Mouse (Mus musculus): ENCODE data around the gene Zbtb45. TPM values are rescaled to one million over a fixed set of nuclear protein-coding genes. Genes with fewer than 3 reads are reported as not detected.

The Zbtb45 gene
- polyA plus RNA-seq, 1 experiment: 8.2 TPM

DNA sequence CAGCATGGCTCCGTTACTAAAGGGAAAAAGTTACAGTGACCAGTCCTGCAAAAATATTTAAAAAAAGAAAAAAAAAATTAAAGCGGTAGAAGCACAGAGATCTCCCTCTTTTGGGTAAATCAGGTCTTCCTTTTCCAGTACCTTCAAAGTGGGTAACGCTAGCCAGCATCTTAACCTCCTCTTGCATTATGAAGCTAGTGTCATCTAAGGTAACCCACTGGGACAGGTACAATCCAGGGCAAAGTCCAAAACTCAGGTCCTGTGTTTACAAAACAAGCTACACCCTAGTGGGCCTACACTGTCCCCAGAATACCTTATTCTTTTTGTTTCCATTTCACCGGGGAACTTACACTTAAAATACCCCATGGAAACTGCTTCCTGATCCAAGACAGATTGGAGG lies 3.8 kb upstream of the Zbtb45 start:
- Histone ChIP-seq H3K27me3 (ENCODE audit: control insufficient read depth, insufficient read depth, insufficient read length) (no peaks in the 10 kb centered on the region), H3ac (ENCODE audit: control insufficient read depth, insufficient read length) (no peak overlapping the region), H3K4me3 (no peak overlapping the region), H3K36me3 (ENCODE audit: control insufficient read depth, insufficient read depth) (no peaks in the 10 kb centered on the region), H3K79me2 (ENCODE audit: control insufficient read depth, insufficient read depth) (peaks cover 7% of the 10 kb centered on the region), H3K4me2 (ENCODE audit: low read depth) (no peak overlapping the region)
- no peak for TF ChIP-seq MYOG (IDR thresholded peaks at IDR 0.05; ENCODE audit: control insufficient read depth in 1 of 3, insufficient read depth in 1 of 3, insufficient read length in 2 of 3, low read depth in 2 of 3)
- TF ChIP-seq TCF3 (IDR thresholded peaks at IDR 0.05; ENCODE audit: insufficient read length, low read depth): no peak
- TF ChIP-seq MYOD1 (IDR thresholded peaks at IDR 0.05; ENCODE audit: control insufficient read depth in 1 of 3, insufficient read length in 2 of 3, low read depth in 2 of 3): no peak
- TF ChIP-seq REST (IDR thresholded peaks at IDR 0.05; ENCODE audit: insufficient read depth, insufficient read length): no peak
- no peak for TF ChIP-seq SRF (IDR thresholded peaks at IDR 0.05; ENCODE audit: control insufficient read depth, insufficient read length, low read depth)
- no peak for TF ChIP-seq USF1 (IDR thresholded peaks at IDR 0.05; ENCODE audit: low read depth)
- TF ChIP-seq CEBPB (IDR thresholded peaks at IDR 0.05; ENCODE audit: insufficient read depth, poor library complexity, severe bottlenecking): no peak
- TF ChIP-seq POLR2AphosphoS2 (IDR thresholded peaks at IDR 0.05; ENCODE audit: insufficient read length, low read depth): no peak
- no peak for TF ChIP-seq E2F4 (IDR thresholded peaks at IDR 0.05; ENCODE audit: insufficient read depth)
- TF ChIP-seq MAX (IDR thresholded peaks at IDR 0.05; ENCODE audit: low read depth): no peak
- no peak for TF ChIP-seq TCF12 (IDR thresholded peaks at IDR 0.05; ENCODE audit: insufficient read depth, poor library complexity, severe bottlenecking)
- TF ChIP-seq POLR2A (IDR thresholded peaks at IDR 0.05; ENCODE audit: insufficient read length, low read depth): no peak

DNA sequence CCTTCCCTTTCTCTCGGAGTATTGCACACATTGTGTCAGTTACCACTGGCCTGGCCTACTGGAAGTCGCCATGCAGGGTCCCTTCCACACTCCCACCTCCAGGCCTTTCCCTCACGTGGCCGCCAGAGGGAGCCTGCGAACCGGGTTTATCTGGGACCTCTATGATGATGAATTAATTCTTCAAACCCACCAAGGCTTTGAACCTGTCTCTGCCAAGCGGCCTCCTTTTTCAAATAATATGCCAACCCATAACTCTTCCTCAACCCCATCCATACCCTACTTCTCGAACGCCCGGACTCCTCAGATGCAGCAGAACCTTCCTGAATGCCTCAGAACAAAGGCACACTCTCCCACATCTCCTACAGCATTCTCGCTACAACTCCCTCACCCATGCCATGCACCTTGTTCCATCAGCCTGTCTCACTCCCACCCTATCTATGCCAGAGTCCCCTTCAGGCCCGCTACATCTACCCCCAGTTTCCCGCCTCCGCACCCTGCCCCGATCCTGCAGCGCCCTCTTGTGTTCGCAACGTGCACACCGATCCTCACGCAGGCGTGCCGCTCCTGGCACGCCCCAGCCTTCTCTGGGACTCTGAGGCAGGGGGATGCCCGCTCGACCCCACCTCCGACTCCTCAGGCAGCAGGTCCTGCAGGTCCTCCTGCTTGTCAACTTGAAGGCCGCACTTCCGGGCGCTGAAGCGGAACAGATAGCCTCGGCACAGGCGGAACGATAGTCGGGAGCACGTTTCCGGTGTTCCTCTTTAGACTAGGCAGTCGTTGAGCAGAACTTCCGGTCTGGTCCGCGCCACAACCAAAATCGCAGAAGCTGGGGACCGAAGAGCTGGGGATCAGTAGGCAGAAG lies 460 bp downstream of the Zbtb45 start:
- H3K4me2 ChIP-seq (ENCODE audit: low read depth): peak overlapping the region; percentile 85
- TF ChIP-seq TCF3 (IDR thresholded peaks at IDR 0.05; ENCODE audit: insufficient read length, low read depth) (no peak), E2F4 (IDR thresholded peaks at IDR 0.05; ENCODE audit: insufficient read depth) (peak; percentile 58), CEBPB (IDR thresholded peaks at IDR 0.05; ENCODE audit: insufficient read depth, poor library complexity, severe bottlenecking) (no peak), POLR2AphosphoS2 (IDR thresholded peaks at IDR 0.05; ENCODE audit: insufficient read length, low read depth) (peak; percentile 34), USF1 (IDR thresholded peaks at IDR 0.05; ENCODE audit: low read depth) (peak; percentile 9), MAX (IDR thresholded peaks at IDR 0.05; ENCODE audit: low read depth) (no peak)
- peak overlapping the region; percentile 91 for H3K4me3 ChIP-seq
- peaks cover 14% of the 10 kb centered on the region for H3K79me2 ChIP-seq (ENCODE audit: control insufficient read depth, insufficient read depth)
- peak overlapping the region; percentile 48 for H3ac ChIP-seq (ENCODE audit: control insufficient read depth, insufficient read length)
- no peaks in the 10 kb centered on the region for H3K27me3 ChIP-seq (ENCODE audit: control insufficient read depth, insufficient read depth, insufficient read length)
- H3K36me3 ChIP-seq (ENCODE audit: control insufficient read depth, insufficient read depth): no peaks in the 10 kb centered on the region

DNA sequence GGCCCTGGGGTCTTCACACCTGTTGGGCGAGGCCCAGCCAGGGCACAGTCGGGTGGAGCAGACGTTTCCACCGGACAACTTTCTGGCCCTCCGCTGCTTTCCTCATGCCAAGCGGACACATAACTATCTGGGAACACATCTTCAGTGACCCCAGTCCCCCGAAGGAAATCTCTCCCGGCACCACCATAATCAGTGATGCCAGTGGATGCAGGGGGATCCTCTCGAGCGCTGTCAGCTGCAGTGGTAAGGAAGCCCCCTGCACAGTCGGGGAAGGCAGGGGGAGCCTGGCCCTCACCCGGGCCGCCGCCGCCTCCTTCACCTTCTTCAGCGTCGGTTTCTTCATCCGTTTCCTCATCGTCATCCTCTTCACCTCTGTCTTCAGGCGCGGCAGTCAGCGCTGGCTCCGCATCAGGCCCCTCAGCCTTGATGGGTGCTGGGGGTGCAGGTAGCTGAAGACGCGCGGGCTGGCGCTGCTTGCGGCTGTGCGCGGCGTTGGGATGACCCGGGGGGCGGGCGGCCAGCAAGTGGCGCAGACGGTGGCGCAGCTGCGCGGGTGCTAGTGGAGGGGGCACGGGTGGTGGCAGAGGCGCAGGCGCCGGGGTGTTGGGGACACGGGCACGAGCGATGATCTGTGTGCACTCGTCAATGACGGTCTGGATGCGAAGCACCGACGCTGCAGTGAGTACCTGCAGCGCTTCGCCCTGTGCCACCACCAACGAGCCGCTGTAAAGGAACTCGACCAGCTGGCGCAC lies 2.3 kb downstream of the Zbtb45 start:
- H3K27me3 ChIP-seq (ENCODE audit: control insufficient read depth, insufficient read depth, insufficient read length): no peaks in the 10 kb centered on the region
- H3K4me2 ChIP-seq (ENCODE audit: low read depth): no peak overlapping the region
- peaks cover 14% of the 10 kb centered on the region for H3K79me2 ChIP-seq (ENCODE audit: control insufficient read depth, insufficient read depth)
- TF ChIP-seq POLR2AphosphoS2 (IDR thresholded peaks at IDR 0.05; ENCODE audit: insufficient read length, low read depth) (no peak), E2F4 (IDR thresholded peaks at IDR 0.05; ENCODE audit: insufficient read depth) (no peak), TCF12 (IDR thresholded peaks at IDR 0.05; ENCODE audit: insufficient read depth, poor library complexity, severe bottlenecking) (no peak), MYOD1 (IDR thresholded peaks at IDR 0.05; ENCODE audit: control insufficient read depth in 1 of 3, insufficient read length in 2 of 3, low read depth in 2 of 3) (no peak)
- H3ac ChIP-seq (ENCODE audit: control insufficient read depth, insufficient read length): no peak overlapping the region
- no peak overlapping the region for H3K4me3 ChIP-seq
- H3K36me3 ChIP-seq (ENCODE audit: control insufficient read depth, insufficient read depth): no peaks in the 10 kb centered on the region

DNA sequence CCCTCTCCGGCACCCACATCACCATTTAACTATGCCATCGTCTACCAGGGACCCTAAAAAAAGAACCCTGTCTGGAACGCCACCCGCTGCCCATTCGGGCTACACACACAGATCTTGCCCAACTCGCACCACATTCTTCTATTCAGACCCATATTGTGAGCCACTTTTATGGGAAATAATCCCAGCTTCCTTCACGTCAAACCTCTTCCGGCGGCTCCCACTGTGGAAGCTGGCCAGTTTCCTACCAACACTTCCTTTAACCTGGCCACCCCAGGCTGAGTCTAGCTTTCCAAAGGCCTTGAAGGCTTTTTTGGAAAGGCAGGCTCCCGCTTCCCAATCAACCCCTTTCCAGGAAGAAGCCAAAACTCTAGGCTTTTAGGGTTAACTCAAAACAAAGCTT lies 3.3 kb downstream of the Zbtb45 start:
- no peaks in the 10 kb centered on the region for H3K36me3 ChIP-seq (ENCODE audit: control insufficient read depth, insufficient read depth)
- H3K79me2 ChIP-seq (ENCODE audit: control insufficient read depth, insufficient read depth): peaks cover 14% of the 10 kb centered on the region
- no peak overlapping the region for H3ac ChIP-seq (ENCODE audit: control insufficient read depth, insufficient read length)
- no peak for TF ChIP-seq POLR2A (IDR thresholded peaks at IDR 0.05; ENCODE audit: insufficient read length, low read depth)
- no peak for TF ChIP-seq MAX (IDR thresholded peaks at IDR 0.05; ENCODE audit: low read depth)
- no peak for TF ChIP-seq TCF3 (IDR thresholded peaks at IDR 0.05; ENCODE audit: insufficient read length, low read depth)
- TF ChIP-seq REST (IDR thresholded peaks at IDR 0.05; ENCODE audit: insufficient read depth, insufficient read length): no peak
- TF ChIP-seq MYOD1 (IDR thresholded peaks at IDR 0.05; ENCODE audit: control insufficient read depth in 1 of 3, insufficient read length in 2 of 3, low read depth in 2 of 3): no peak
- no peak for TF ChIP-seq POLR2AphosphoS2 (IDR thresholded peaks at IDR 0.05; ENCODE audit: insufficient read length, low read depth)
- no peak for TF ChIP-seq TCF12 (IDR thresholded peaks at IDR 0.05; ENCODE audit: insufficient read depth, poor library complexity, severe bottlenecking)
- TF ChIP-seq CEBPB (IDR thresholded peaks at IDR 0.05; ENCODE audit: insufficient read depth, poor library complexity, severe bottlenecking): no peak
- no peak for TF ChIP-seq MYOG (IDR thresholded peaks at IDR 0.05; ENCODE audit: control insufficient read depth in 1 of 3, insufficient read depth in 1 of 3, insufficient read length in 2 of 3, low read depth in 2 of 3)
- TF ChIP-seq SRF (IDR thresholded peaks at IDR 0.05; ENCODE audit: control insufficient read depth, insufficient read length, low read depth): no peak
- TF ChIP-seq USF1 (IDR thresholded peaks at IDR 0.05; ENCODE audit: low read depth): no peak
- H3K4me2 ChIP-seq (ENCODE audit: low read depth): no peak overlapping the region
- H3K27me3 ChIP-seq (ENCODE audit: control insufficient read depth, insufficient read depth, insufficient read length): no peaks in the 10 kb centered on the region
- no peak overlapping the region for H3K4me3 ChIP-seq
